Mouse (Mus musculus) frontal cortex, postnatal 10 days (tissue): ENCODE data around the gene Mcm5.

ENCODE experiments used
- DNase-seq, 2 experiments: peaks; one replicate each; pipeline ENCODE4 v3.0.0; 2022; ENCODE audit warnings: low spot score in 2 of 2, mixed read lengths in 1 of 2

The Mcm5 gene

DNA sequence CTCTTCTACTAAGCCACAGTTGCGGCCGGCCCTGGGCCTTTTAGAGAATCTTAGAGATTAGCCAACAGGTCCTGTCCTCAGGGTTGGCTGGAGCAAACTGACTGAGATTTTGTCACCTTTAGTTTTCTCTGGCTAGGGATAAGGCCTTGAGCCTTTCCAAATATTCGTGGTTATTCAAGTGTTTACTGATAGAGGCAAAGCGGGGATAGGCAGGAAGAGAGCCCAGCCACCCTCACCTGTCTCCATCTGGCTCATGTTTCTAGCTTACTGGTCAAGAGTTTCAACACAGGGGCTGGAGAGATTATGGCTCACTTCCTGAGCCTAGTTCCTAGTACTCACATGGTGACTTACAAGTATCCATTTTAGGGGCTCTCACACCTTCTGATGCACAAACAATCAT lies 6.4 kb upstream of the Mcm5 start:
- no peak for DNase-seq

- no peak for DNase-seq
Measured at GRCm38 (mm10) chr8:75103376-75103878, 5.9 kb upstream of the Mcm5 start.

DNA sequence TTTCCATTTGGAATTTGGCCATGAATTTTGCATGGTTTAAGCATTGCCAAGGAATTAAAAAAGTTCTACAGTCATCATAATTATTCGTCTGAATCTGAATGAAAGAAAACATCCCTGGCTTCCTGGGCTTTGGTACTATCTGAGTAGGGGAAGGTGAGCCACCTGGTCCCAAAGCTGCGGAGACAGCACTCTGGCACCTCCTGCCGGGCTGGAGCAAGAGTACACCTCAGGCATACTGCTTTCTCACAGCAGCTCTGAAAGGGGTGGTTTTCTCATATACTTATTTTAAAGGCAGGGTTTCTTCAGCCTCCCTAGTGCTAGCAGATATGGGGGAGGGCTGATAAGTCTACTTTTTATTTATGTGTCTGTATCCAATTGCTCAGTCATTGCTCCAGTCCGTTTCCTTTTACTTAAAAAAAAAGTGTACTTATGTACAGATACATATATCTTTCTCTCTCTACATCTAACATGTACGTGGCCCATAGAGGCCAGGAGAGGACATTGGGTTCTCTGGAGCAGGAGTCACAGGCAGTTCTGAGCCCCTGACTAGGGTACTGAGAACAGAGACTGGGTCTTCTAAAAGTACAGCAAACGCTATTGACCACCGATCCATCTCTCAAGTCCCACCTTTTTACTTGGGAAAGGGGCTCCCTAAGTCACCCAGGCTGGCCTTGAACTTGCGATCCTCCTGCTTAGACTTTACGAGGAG lies 688 bp upstream of the Mcm5 start:
- DNase-seq = peak; percentile 45 to 72

GRCm38 (mm10) chr8:75110093-75110492 lies 724 bp downstream of the Mcm5 start:
- DNase-seq = no peak

- DNase-seq = no peak
Measured at GRCm38 (mm10) chr8:75118505-75118904, 9.1 kb downstream of the Mcm5 start.

DNA sequence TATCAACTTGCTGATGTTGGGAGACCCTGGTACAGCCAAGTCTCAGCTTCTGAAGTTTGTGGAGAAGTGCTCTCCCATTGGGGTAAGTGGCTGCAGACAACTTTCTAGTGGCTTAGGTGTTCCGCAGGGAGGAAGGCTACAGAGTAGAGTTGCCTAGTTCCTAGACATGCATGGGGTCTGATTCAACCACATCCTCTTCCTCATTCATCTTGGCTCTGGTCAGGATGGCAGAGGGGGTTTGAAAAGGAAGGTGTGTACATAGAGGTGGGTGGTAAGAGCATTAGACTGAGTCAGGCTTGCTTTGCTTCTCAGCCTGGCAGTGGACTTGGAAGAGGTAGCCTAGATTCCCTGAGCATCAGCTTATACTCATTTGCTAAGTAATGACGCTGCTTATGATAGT lies 9.9 kb downstream of the Mcm5 start:
- DNase-seq = no peak

DNA sequence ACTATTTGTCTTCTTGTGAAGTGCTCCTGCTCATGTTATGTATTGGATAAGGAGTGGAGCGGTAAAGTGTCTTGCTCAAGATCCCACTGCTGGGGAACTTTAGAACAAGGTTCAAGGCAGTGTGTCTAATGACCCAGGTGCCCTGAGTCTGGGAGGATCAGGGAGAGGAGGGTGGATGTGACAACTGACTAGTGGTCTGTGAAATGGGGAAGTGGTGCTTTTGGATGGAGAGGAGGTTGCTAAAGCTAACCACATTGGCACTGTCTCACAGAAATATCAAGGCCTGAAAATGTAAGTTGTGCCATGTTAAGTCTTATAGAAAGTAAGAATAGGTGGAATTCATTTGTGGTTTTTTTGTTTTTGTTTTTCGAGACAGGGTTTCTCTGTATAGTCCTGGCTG lies 10.4 kb downstream of the Mcm5 start:
- no peak for DNase-seq

DNA sequence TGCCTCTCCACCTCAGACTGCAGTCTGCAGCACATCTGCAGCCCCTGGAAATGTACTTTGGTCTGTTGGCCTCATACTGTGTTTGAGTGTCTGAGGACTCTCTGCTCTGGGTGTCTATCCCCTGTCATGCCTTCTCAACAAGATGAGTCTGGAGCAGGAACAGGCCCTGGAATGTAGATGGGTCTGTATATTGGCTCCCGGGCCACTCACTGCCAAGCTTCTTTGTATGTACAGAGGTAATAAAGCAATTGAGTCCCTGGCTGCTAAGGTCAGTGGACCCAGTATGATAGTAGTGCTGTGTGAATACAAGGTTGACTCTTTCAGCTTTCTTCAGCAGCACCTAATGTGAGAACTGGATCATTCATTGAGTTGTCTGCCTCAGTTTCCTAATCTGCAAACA lies 18.0 kb downstream of the Mcm5 start:
- no peak for DNase-seq

GRCm38 (mm10) chr8:75132485-75132884 lies 23.1 kb downstream of the Mcm5 start:
- peak in 1 of 2 experiments; percentile 32 for DNase-seq

- no peak for DNase-seq
Measured at GRCm38 (mm10) chr8:75133399-75133798, 24.0 kb downstream of the Mcm5 start.

DNA sequence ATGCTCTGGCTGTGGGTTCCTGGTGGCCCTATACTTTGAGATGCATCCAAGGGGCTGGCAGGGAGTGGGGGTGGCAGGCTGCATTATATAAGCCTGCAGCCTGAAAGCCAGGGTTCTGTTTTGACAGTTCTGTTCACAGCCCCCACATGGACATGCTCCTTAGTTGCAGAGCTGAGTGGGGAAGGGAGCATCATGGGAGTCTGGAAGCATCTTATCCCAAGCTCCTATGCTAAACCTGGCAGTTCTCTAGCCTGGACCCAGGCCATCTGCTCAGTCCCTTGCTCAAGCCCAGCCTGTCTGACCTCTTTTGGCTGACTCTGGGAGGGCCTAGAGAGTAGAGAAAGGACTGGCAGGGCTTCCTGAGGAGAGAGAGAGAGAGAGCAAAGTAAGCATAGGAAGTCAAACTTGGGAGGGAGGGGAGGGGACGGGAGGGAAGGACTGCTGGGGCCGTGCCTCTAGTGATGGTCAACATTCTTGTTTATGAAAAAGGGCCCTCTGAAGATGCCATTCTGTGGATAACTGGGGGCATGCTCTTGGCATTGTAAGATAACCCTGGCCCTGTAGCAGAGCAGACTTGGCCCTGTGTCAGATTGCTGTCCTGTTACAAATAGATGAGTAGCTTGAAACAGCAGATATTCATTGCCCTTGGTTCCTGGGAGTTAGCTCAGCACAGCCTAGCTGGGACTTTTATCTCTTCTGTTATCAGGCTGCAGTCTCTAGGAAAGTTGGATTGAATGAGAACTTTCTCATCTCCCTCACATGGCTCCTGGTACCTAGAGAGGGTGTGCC lies 25.4 kb downstream of the Mcm5 start:
- DNase-seq = peak; percentile 16 to 49

GRCm38 (mm10) chr8:75135756-75136155 lies 26.4 kb downstream of the Mcm5 start:
- no peak for DNase-seq

DNA sequence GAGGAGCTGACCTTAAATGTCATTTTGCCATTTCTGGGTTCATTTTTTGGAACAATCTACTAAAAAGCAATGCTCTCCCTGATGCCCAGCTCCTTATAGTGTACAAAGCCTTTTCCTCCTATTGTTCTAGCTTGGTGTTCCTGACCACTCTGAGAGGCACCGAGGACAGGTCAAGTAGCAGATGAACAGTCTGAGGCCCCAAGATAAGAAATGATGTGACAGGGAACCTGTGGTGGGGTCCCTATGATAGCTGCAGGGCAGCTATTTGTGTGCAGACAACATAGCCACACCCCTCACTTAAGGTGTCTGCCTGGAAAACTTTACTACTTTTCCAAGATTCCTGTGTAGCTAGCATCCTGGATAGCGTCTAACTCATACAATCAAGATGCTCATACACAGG lies 26.9 kb downstream of the Mcm5 start:
- DNase-seq = no peak

DNA sequence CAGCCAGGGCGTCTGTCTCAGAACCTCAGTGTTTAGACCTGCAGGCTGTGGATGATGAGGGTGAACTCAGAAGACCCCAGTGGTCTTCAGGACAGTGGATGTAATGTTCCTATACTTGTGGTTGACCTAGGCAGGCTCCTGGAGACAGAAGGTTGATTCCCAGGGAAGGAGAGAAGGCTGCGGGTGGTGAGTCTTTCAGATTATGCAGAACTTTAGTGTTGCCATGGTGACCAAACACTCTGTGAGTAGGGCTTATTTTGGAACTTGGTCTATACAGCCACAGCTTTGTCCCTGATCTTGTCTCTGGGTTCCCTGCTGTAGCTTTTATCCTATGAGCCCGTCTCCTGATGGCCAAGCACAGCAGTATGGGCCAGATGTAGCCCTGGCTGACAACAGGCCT lies 28.2 kb downstream of the Mcm5 start:
- peak in 1 of 2 experiments; percentile 27 for DNase-seq

DNA sequence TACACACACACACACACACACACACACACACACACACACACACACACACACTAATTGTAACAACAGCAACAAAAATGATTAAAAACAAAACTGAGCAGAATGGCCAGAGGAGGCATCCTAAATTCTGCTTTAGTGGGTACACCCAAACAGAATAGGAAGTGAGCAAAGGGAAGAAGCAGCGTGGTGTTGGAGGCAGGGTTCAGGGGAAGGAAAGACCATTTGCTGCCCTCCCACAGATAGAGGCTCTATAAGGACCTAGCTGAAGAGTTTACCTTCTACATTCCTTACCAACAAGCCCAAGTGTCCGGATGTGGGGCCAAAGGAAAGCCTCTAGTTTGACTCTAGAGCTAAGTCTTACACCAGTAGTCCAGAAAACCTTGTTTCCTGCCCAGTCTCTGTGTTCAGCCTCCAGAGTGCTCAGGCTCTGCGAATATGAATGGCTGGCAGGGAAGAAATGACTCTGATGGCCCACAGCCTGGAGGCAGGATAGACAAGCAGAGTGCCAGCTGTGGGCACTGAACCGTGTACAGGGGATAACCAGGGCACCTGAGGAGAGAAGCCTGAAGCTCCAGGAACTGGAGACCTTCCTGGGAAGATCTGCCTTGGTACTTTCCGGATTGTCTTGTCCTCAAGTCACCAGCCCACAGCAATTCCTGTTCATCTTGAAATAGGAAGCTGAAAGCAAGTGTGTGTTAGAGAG lies 41.7 kb downstream of the Mcm5 start:
- DNase-seq = no peak

GRCm38 (mm10) chr8:75151743-75152142 lies 42.4 kb downstream of the Mcm5 start:
- no peak for DNase-seq

GRCm38 (mm10) chr8:75152505-75153082 lies 43.2 kb downstream of the Mcm5 start:
- DNase-seq = no peak

GRCm38 (mm10) chr8:75154855-75155478 lies 45.6 kb downstream of the Mcm5 start:
- no peak for DNase-seq

GRCm38 (mm10) chr8:75155740-75156322 lies 46.5 kb downstream of the Mcm5 start:
- no peak for DNase-seq

DNA sequence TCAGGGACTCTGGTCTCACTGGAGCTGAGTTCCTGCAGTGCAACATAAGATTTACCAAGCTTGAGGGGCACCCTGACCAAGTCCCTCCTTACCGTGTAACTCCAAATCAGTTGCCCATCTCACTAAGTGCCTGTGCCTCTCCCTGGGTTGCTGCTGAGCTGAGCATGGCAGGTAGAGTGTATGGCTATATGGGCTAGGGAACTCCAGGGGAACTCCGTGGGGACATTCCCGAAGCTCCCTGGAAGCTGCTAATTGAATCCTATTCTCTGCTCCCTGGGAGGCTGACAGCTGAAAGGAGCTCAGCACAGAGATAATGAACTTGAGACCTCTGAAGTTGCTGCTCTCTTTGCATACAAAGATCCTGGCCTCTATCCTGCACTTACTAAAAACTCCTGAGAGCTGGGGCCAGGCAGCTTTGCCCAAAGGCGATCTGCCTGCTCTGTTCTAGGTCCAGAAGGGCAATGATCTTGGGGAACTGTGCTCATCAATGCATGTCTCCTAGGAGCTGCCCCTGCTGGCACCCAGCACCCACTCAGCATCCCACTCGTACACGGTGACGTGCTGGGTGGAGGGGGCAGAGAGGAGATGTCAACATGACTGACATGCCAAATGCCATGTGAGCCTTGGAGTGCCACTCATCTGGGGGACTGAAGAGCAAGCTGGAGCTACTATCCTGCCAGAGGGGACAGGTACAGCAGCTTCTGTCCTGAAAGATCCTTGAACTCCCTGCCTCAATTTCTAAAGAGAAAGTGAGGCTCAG lies 48.3 kb downstream of the Mcm5 start:
- DNase-seq = no peak
